Mouse (Mus musculus) C2C12 (cell line): ENCODE measurements around the gene 4930451I11Rik. TPM values are rescaled to one million over a fixed set of nuclear protein-coding genes. Genes with fewer than 3 reads are reported as not detected.

ENCODE experiments used
- H3K27me3 ChIP-seq: one replicate; pipeline ENCODE4 v1.6.1; 2011; ENCODE audit not compliant: control insufficient read depth, insufficient read depth, insufficient read length
- H3K36me3 ChIP-seq: one replicate; pipeline ENCODE4 v1.6.1; 2011; ENCODE audit not compliant: control insufficient read depth, insufficient read depth
- H3K4me3 ChIP-seq: one replicate; pipeline ENCODE4 v1.5.1; 2011; ENCODE audit warnings: mild to moderate bottlenecking, control low read depth; ENCODE audit not compliant: poor library complexity, insufficient read depth, severe bottlenecking
- H3K79me2 ChIP-seq: one replicate; pipeline ENCODE4 v1.6.1; 2011; ENCODE audit not compliant: control insufficient read depth, insufficient read depth
- H3K79me3 ChIP-seq: one replicate; pipeline ENCODE4 v1.6.1; 2011; ENCODE audit warnings: low read depth, control low read depth
- H3ac ChIP-seq: one replicate; pipeline ENCODE3; 2011; ENCODE audit warnings: low read depth; ENCODE audit not compliant: control insufficient read depth, insufficient read length
- CEBPB ChIP-seq: IDR thresholded peaks from one replicate; pipeline ENCODE4 v1.6.1; 2011; ENCODE audit warnings: low read depth, mild to moderate bottlenecking, control low read depth, moderate library complexity
- CTCF ChIP-seq: IDR thresholded peaks from one replicate; pipeline ENCODE4 v1.5.1; 2011; ENCODE audit not compliant: control insufficient read depth, insufficient read depth, insufficient read length
- FOSL1 ChIP-seq: IDR thresholded peaks from one replicate; pipeline ENCODE4 v1.8.0; 2011; ENCODE audit warnings: mild to moderate bottlenecking, low read length; ENCODE audit not compliant: poor library complexity, insufficient read depth, severe bottlenecking
- MAX ChIP-seq: IDR thresholded peaks from one replicate; pipeline ENCODE4 v1.6.1; 2011; ENCODE audit warnings: mild to moderate bottlenecking, control low read depth
- MYOD1 ChIP-seq: IDR thresholded peaks from one replicate; pipeline ENCODE4 v1.6.1; 2011; ENCODE audit warnings: low read depth; ENCODE audit not compliant: control insufficient read depth, insufficient read length
- MYOG ChIP-seq: IDR thresholded peaks from one replicate; pipeline ENCODE4 v1.6.1; 2011; ENCODE audit not compliant: control insufficient read depth, insufficient read length; ENCODE audit errors: extremely low read depth
- USF1 ChIP-seq: IDR thresholded peaks from one replicate; pipeline ENCODE4 v1.6.1; 2011; ENCODE audit warnings: low read depth, mild to moderate bottlenecking, control low read depth, moderate library complexity
- polyA plus RNA-seq: library from polyadenylated mRNA; unstranded; fragments of >200 nt; fragmentation: generic; extraction: Trizol; gene quantifications from one replicate; pipeline ENCODE4 v1.2.1, GENCODE M21; 2012; ENCODE audit warnings: missing spikeins

Gene 4930451I11Rik
- polyA plus RNA-seq, 1 experiment = not detected

DNA sequence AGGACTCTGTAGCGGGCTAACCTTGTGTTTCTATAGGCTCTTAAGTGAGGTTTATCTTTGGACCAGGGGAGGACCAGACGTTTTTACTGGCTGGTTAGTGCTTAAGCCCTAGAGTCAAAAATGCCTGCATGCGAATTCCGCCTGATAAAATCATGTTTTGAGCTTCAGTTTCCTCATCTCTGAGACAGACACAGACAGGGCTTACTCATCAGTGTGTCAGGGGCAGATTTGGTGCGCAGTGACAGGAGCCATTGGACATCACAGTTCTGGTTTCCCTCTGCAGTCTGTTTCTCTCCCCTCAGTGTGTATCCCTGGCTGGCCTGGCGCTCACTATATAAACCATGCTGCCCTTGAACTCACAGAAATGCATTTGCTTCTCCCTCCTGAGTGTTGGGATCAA lies 28.3 kb downstream of the 4930451I11Rik start:
- no peaks in the 10 kb centered on the region for H3K36me3 ChIP-seq
- H3K27me3 ChIP-seq = no peaks in the 10 kb centered on the region
- TF ChIP-seq FOSL1 (no peak), MYOG (no peak), MYOD1 (no peak), CEBPB (no peak), USF1 (no peak)

DNA sequence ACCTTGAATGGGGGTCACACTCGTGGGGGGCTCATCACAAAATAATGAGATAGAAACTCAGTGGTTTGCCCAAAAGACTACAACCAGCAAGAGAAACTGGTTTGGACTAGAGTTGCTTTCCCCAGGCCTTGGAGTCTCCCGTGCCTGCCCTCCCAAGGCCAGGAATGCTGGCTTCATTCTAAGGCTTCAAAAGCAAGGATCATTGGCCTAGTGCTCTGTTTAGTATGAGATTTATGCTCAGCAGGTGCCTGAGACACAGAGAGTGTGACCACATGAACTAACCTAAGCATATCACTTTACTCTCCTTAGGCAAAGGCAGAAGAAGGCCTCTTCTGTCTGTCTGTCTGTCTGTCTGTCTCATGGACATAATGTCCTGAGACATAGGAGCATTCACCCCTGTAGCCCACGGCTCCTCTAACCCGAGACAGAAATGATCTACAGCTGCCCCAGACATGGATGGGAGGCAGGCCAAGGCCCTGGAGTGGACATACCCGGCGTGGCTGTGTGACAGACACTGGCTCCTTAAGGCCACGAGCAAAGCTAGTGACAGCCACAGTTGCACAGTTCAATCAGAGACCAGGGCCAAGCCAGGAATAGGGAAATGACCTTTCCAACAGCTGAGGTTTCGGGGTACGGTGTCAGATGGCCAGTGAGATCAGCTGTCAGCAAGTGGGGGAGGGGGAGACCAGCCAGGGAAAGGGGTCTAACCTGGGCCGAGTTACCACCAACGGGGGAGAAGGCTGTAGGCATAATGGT lies 29.1 kb downstream of the 4930451I11Rik start:
- Histone ChIP-seq H3K79me2 (peaks cover 23% of the 10 kb centered on the region), H3K79me3 (peaks cover 15% of the 10 kb centered on the region), H3K36me3 (peaks cover 3% of the 10 kb centered on the region), H3ac (no peak overlapping the region), H3K27me3 (no peaks in the 10 kb centered on the region), H3K4me3 (no peak overlapping the region)
- TF ChIP-seq MYOD1 (peak; percentile 17), MYOG (no peak)

More for the DNA sequence above, 28.3 kb downstream of the 4930451I11Rik start:
- Histone ChIP-seq H3K4me3 (no peak overlapping the region), H3K79me2 (peaks cover 23% of the 10 kb centered on the region), H3ac (no peak overlapping the region), H3K79me3 (peaks cover 9% of the 10 kb centered on the region)

DNA sequence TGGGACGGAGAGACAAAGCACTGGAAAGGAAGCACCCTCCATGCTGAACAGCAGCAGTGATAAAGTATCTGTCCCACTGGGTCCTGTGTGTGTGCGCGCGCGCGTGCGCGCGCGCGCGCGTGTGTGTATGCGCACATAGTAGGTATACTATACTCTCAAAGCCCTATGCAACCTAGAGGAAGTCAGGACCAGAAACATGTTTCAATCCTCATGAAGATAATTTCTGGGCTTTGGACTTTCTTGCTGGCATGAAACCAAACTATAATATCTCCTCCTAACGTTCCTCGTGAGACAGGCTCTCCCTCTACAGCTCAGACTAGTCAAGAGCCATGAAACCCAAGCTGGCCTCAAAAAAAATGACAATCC lies 30.4 kb downstream of the 4930451I11Rik start:
- Histone ChIP-seq H3K27me3 (no peaks in the 10 kb centered on the region), H3ac (no peak overlapping the region), H3K36me3 (peaks cover 16% of the 10 kb centered on the region), H3K79me2 (peaks cover 31% of the 10 kb centered on the region), H3K4me3 (no peak overlapping the region), H3K79me3 (peaks cover 28% of the 10 kb centered on the region)
- TF ChIP-seq FOSL1 = no peak

DNA sequence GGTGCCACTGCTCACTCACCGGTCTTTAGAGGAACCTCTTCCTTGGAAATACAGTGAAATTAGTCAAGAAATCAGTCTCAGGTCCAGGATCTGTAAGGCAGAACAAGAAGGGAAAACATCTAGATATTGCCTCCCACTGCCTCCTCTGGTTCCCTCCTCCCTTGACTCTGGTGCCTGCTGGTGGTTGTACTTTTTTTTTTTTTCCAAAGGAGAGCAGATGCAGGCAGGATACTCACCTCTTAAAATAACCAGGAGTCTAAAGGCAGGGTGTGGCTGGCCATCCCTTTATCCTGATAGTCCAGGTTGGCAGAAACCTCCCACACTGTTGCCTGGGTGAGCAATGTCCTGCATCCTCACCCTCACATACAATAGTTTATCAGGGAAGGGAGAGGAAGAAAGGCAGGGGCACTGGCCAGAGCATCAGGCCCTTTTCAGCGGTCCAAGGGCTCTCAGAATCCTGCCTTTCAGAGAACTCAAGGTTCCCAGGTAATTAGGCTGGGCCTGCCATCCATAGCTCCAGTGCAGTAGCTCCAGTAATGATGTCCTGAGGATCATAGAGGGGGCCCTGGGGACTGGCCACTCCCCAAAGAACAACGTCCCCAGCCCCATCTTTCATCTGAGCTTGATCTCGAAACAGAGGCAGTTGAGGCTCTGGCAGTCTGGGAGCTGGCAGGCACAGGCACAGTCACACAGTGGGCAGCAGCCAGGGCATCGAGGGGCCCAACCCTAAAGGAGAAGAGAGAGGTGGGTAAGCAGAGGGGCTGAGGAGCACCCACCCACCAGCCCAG lies 31.0 kb downstream of the 4930451I11Rik start:
- TF ChIP-seq MAX (no peak), MYOG (no peak)
- H3K36me3 ChIP-seq = peaks cover 22% of the 10 kb centered on the region
- peaks cover 36% of the 10 kb centered on the region for H3K79me2 ChIP-seq
- peaks cover 31% of the 10 kb centered on the region for H3K79me3 ChIP-seq
- peak overlapping the region; percentile 24 for H3ac ChIP-seq
- no peaks in the 10 kb centered on the region for H3K27me3 ChIP-seq
- H3K4me3 ChIP-seq = no peak overlapping the region

DNA sequence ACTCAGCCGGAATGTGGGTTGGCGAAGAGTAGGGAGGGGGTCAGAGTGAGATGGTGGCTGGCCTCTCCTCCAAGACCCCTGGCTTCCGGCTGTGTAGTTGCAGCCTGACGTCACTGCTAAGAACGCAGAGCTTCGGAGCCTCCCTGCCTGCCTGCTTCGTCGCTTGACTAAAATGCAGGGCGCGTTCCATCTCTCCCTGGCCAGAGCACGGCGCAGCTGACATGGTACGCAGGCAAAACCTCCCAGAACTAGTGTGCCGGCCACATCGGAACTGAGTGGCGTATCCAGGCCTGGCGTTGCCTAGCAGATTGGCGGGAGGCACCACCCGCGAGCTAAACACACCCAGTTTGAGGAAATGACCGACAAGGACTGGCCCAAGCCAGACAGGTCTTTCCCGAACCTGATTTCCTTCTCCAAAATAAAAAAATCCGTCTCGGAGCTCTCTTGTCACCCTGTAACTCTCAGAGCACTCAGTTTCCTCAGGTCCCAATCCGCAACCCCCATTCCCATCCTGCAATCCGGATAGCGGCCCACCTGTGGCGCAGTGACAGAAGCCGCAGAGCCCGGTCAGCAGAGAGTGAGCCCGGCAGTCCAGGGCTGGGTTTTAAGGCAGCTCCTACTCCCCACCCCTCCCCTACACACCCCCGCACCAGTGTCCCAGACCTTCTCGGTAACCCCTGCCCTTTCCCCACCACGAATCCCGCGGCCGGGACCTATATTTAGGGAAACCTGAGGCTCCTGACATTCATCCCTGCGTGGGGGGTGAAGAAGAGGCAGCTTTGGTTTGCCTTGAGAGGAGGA lies 31.8 kb downstream of the 4930451I11Rik start:
- H3K27me3 ChIP-seq = no peaks in the 10 kb centered on the region
- H3K79me3 ChIP-seq = peaks cover 31% of the 10 kb centered on the region
- TF ChIP-seq FOSL1 (no peak), MAX (no peak), MYOG (no peak), MYOD1 (no peak), CTCF (no peak), CEBPB (no peak)
- H3ac ChIP-seq = peak overlapping the region; percentile 76
- H3K4me3 ChIP-seq = peak overlapping the region; percentile 28
- peaks cover 26% of the 10 kb centered on the region for H3K36me3 ChIP-seq
- peaks cover 40% of the 10 kb centered on the region for H3K79me2 ChIP-seq

DNA sequence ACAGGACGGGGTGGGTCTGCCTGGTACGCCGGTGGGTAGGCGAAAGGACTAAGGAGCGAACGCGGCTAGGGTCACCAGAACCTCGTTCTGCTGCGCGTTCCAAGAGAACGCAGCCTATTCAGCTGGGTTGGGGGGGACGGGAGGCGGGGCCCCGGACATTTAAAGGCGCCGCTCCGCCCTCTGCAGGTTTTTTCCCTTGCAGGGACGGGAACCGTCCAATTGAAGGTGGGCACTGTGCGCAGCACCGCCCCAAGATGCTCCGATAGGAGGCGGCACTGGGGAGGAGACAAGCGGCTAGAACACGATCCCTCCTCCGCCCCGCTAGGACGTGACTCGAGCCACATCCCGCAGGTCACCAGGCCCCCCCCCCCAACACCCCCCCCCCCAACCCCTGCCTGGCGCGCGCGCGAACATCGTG lies 32.4 kb downstream of the 4930451I11Rik start:
- Histone ChIP-seq H3K79me3 (peaks cover 31% of the 10 kb centered on the region), H3K79me2 (peaks cover 40% of the 10 kb centered on the region), H3K4me3 (peak overlapping the region; percentile 74), H3K27me3 (no peaks in the 10 kb centered on the region), H3ac (peak overlapping the region; percentile 95), H3K36me3 (peaks cover 26% of the 10 kb centered on the region)
- no peak for TF ChIP-seq CEBPB
- peak; percentile 26 for TF ChIP-seq MAX
